Mouse (Mus musculus) stomach, postnatal 0 days (tissue): Measurements from ENCODE around the gene Dhrs1. TPM values are rescaled to one million over a fixed set of nuclear protein-coding genes. Genes with fewer than 3 reads are reported as not detected.
A peak's percentile ranks its signal among the peaks of the same experiment; 100 is the strongest.

Source experiments
- ATAC-seq: fragments of 200-750 bp; cut with Nextera tagmentation; 2 replicates; pipeline ENCODE4 v1.8.0; 2017; ENCODE audit not compliant: low FRiP score, low TSS enrichment
- DNase-seq: peaks from one replicate; pipeline ENCODE4 v3.0.0-alpha.2; 2016; ENCODE audit warnings: low spot score
- H3K27ac ChIP-seq: fragments of 300-500 bp; sonication (generic); replicated peaks from 2 replicates; pipeline ENCODE4 v1.5.1; 2014; ENCODE audit warnings: mild to moderate bottlenecking, control low read depth
- H3K27me3 ChIP-seq: fragments of 300-500 bp; sonication (generic); 2 replicates; pipeline ENCODE4 v1.6.1; 2014; ENCODE audit warnings: low read length; ENCODE audit not compliant: control insufficient read depth, insufficient read depth
- H3K36me3 ChIP-seq: fragments of 300-500 bp; sonication (generic); 2 replicates; pipeline ENCODE4 v1.6.1; 2014; ENCODE audit warnings: low read length, mixed read lengths; ENCODE audit not compliant: control insufficient read depth, insufficient read depth
- H3K4me1 ChIP-seq: fragments of 300-500 bp; sonication (generic); replicated peaks from 2 replicates; pipeline ENCODE4 v1.6.1; 2014; ENCODE audit warnings: antibody characterized with exemption; ENCODE audit not compliant: control insufficient read depth, insufficient read depth
- H3K4me2 ChIP-seq: fragments of 300-500 bp; sonication (generic); replicated peaks from 2 replicates; pipeline ENCODE4 v1.6.1; 2014; ENCODE audit warnings: low read depth, mild to moderate bottlenecking, control low read depth, moderate library complexity
- H3K4me3 ChIP-seq: fragments of 300-500 bp; sonication (generic); 2 replicates; pipeline ENCODE4 v1.5.1; 2014; ENCODE audit warnings: low read depth, low read length, control low read depth
- H3K9ac ChIP-seq: fragments of 300-500 bp; sonication (generic); 2 replicates; pipeline ENCODE4 v1.6.1; 2014; ENCODE audit warnings: mild to moderate bottlenecking, low read length, control low read depth, mixed read lengths
- H3K9me3 ChIP-seq: fragments of 300-500 bp; sonication (generic); 2 replicates; pipeline ENCODE4 v1.6.1; 2016; ENCODE audit warnings: low read length; ENCODE audit not compliant: control insufficient read depth
- CTCF ChIP-seq: IDR thresholded peaks from 2 replicates; pipeline ENCODE4 v1.5.1; 2016; ENCODE audit warnings: antibody characterized with exemption, low read depth, mild to moderate bottlenecking, moderate library complexity
- EP300 ChIP-seq: optimal IDR thresholded peaks from 2 replicates; pipeline ENCODE3; 2016; ENCODE audit warnings: antibody characterized with exemption
- WGBS: fragments of 180-500 bp; shearing (Covaris S2); extraction: QIAGEN DNeasy Blood & Tissue Kit; methylation state at CpG from one replicate; pipeline ENCODE4 v1.1.7; 2014; 5-methylcytosine and 5-hydroxymethylcytosine counted together
- polyA plus RNA-seq: library from polyadenylated mRNA; unstranded; fragments of >200 nt; fragmentation: Nextera tagmentation; extraction: Ambion mirVana; gene quantifications from 2 replicates; pipeline ENCODE4 v1.2.1, GENCODE M21; 2015

Dhrs1 gene
- polyA plus RNA-seq, 1 experiment from 2014 or later = 92.3 TPM

GRCm38 (mm10) chr14:55768555-55768954, 23.1 kb upstream of the Dhrs1 start:
- no peak overlapping the region for H3K4me3 ChIP-seq
- 75% methylated on average over 6 of the region's 6 CpGs for WGBS
- ATAC-seq (peak; percentile 19; the same call in 1 of the 2 replicates), DNase-seq (no peak)
- no peak for TF ChIP-seq CTCF
- TF ChIP-seq EP300 = no peak
- H3K4me1 ChIP-seq = 0 out of 2 replicates have a peak, but pooled peaks cover 2% of the 10 kb centered on the region
- no peak overlapping the region for H3K4me2 ChIP-seq
- H3K36me3 ChIP-seq = no peaks in the 10 kb centered on the region
- no peaks in the 10 kb centered on the region for H3K27me3 ChIP-seq
- no peak overlapping the region for H3K9ac ChIP-seq
- no peaks in the 10 kb centered on the region for H3K9me3 ChIP-seq
- H3K27ac ChIP-seq = peak overlapping the region; percentile 67; the same call in 1 of the 2 replicates

DNA sequence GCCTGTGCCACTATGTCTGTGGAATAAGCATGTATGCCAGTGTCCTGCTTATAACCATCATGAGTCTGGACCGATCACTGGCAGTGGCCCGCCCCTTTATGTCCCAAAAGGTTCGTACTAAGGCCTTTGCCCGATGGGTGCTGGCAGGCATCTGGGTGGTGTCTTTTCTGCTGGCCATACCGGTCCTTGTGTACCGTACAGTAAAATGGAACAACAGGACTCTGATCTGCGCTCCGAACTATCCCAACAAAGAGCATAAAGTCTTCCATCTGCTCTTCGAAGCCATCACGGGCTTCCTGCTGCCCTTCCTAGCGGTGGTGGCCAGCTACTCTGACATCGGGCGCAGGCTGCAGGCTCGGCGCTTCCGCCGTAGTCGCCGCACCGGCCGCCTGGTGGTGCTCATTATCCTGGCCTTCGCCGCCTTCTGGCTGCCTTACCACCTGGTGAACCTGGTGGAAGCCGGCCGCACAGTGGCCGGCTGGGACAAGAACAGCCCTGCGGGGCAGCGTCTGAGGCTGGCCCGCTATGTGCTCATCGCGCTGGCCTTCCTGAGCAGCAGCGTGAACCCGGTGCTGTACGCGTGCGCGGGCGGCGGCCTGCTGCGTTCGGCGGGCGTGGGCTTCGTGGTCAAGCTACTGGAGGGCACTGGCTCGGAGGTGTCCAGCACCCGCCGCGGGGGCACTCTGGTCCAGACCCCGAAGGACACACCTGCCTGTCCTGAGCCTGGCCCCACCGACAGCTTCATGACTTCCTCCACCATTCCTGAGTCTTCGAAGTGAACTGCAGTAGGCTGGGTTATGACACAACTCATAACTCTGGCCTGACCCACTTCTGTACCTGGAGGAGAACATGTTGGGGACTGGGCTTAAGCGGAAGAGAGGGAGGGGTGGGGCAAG, 22.3 kb upstream of the Dhrs1 start:
- peak overlapping the region; percentile 34 for H3K4me3 ChIP-seq
- peak overlapping the region; percentile 54 for H3K9ac ChIP-seq
- no peaks in the 10 kb centered on the region for H3K9me3 ChIP-seq
- peaks cover 4% of the 10 kb centered on the region; the same call in 1 of the 2 replicates for H3K4me1 ChIP-seq
- ATAC-seq = peak; percentile 76
- peak; percentile 80 for DNase-seq
- H3K4me2 ChIP-seq = peak overlapping the region; percentile 64
- H3K27ac ChIP-seq = peak overlapping the region; percentile 67
- TF ChIP-seq EP300 (no peak), CTCF (peak; percentile 77)
- no peaks in the 10 kb centered on the region for H3K27me3 ChIP-seq
- 10% methylated on average over 52 of the region's 52 CpGs for WGBS
- no peaks in the 10 kb centered on the region for H3K36me3 ChIP-seq

- DNase-seq (no peak), ATAC-seq (no peak)
- 64% methylated on average over 4 of the region's 4 CpGs for WGBS
- Histone ChIP-seq H3K9me3 (no peaks in the 10 kb centered on the region), H3K27me3 (no peaks in the 10 kb centered on the region), H3K4me2 (no peak within 1 kb of the TSS), H3K36me3 (no peaks in the 10 kb centered on the region), H3K27ac (no peak within 1 kb of the TSS), H3K4me3 (no peak within 1 kb of the TSS), H3K9ac (no peak within 1 kb of the TSS), H3K4me1 (peaks cover 5% of the 10 kb centered on the region; the same call in 1 of the 2 replicates)
- no peak for TF ChIP-seq EP300
- TF ChIP-seq CTCF = no peak
These were observed 20.2 kb upstream of the Dhrs1 start, which contains the start of gene Ltb4r1 for GRCm38 (mm10) chr14:55765696-55766095. Ltb4r1 (plus strand) TSS chr14:55765962.

DNA sequence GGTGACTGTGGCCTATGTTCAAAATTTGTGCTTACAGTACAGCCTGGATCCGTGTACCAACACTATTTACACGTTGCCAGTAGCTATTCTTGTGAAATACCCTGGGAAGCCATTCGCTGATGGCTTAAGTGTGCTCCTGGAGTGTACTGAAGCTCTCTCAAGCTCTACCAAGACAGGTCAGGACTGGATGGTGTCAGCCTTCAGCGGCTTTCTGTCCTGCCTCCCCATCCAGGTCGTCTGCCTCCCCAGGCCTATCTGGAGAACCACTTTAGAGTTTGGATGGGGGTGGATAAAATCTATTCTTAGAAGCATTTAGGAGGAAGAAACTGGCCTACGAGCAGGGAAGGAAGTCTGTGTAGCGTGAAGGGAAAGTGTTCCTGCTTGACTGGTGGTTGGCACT, 17.7 kb upstream of the Dhrs1 start:
- no peaks in the 10 kb centered on the region for H3K27me3 ChIP-seq
- ATAC-seq (no peak), DNase-seq (no peak)
- TF ChIP-seq CTCF = no peak
- TF ChIP-seq EP300 = no peak
- no peaks in the 10 kb centered on the region for H3K9me3 ChIP-seq
- peaks cover 5% of the 10 kb centered on the region; the same call in 1 of the 2 replicates for H3K4me1 ChIP-seq
- 40% methylated on average over 7 of the region's 7 CpGs for WGBS
- H3K4me3 ChIP-seq = no peak overlapping the region
- H3K9ac ChIP-seq = no peak overlapping the region
- H3K27ac ChIP-seq = peak overlapping the region; percentile 85
- H3K36me3 ChIP-seq = no peaks in the 10 kb centered on the region
- H3K4me2 ChIP-seq = peak overlapping the region; percentile 98

DNA sequence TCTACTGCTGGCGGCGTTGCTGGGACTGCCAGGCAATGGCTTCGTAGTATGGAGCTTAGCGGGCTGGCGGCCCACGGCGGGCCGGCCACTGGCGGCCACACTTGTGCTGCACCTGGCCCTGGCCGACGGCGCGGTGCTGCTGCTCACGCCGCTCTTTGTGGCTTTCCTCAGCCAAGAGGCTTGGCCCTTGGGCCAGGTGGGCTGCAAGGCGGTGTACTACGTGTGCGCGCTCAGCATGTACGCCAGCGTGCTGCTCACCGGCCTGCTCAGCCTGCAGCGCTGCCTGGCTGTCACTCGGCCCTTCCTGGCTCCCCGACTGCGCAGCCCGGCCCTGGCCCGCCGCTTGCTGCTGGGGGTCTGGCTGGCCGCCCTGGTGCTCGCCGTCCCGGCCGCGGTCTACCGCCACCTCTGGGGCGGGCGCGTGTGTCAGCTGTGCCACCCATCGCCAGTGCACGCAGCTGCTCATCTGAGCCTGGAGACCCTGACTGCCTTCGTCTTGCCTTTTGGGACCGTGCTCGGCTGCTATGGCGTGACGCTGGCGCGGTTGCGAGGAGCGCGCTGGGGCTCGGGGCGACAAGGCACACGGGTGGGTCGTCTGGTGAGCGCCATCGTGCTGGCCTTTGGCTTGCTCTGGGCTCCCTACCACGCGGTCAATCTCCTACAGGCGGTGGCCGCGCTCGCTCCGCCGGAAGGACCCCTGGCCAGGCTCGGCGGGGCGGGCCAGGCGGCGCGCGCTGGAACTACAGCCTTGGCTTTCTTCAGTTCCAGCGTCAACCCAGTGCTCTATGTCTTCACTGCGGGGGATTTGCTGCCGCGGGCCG, 16.7 kb upstream of the Dhrs1 start:
- Histone ChIP-seq H3K4me2 (peak overlapping the region; percentile 98), H3K27ac (peak overlapping the region; percentile 85), H3K9ac (peak overlapping the region; percentile 76), H3K4me1 (peaks cover 3% of the 10 kb centered on the region; the same call in 1 of the 2 replicates), H3K27me3 (no peaks in the 10 kb centered on the region), H3K4me3 (peak overlapping the region; percentile 51), H3K36me3 (no peaks in the 10 kb centered on the region), H3K9me3 (no peaks in the 10 kb centered on the region)
- WGBS = 1% methylated on average over 74 of the region's 77 CpGs
- DNase-seq = peak; percentile 56
- peak; percentile 54 for ATAC-seq
- TF ChIP-seq EP300 (no peak), CTCF (peak; percentile 52)
